In the genomic region with DNA sequence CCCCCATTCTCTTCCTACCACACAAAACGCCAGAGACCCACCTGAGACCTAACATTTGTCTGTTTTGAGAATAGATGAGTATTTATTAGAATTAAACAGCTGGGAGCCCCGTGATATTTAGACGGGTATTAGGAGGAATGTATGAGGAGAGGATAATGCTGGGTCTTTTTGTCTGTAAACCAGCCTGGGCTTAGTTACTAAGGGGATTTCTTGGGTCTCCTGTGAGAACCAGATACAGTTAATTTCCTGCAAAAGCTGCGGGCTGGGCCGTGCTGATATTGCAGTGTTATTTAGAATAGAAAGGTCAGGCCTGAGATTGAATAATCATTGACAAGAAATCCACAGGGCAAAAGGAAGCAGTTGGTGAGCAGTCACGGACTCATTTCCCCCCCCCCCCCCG, we compare ENCODE assay signal across 26 mouse cellular contexts.
DNase-seq lines count a peak whose midpoint lies in the region; ATAC-seq lines count a peak whose summit lies in the region.
"Had no signal": no experiment of that assay in that cellular context is flagged by ENCODE, and none has a peak within 500 bp of the region (broad histone marks: within the 10 kb centered on the region; RNA-seq: fewer than 3 reads in every experiment).

No protein-coding gene starts in this region.

- no peak overlapping the region for H3K4me3 ChIP-seq in hindbrain, embryonic 14.5 days (replicated peaks; ENCODE audit: low read length)
- H3K4me3 ChIP-seq in hindbrain, embryonic 10.5 days = no peak overlapping the region
- H3K4me3 ChIP-seq in midbrain, embryonic 12.5 days = no peak overlapping the region
- no peak overlapping the region for H3K4me3 ChIP-seq in midbrain, embryonic 15.5 days
- H3K4me3 ChIP-seq in forebrain, embryonic 10.5 days = no peak overlapping the region
- H3K4me3 ChIP-seq: embryonic facial prominence, embryonic 10.5 days; embryonic facial prominence, embryonic 13.5 days; erythroblast, embryonic 14.5 days; forebrain, embryonic 13.5 days had no signal

- no peak overlapping the region for H3K4me2 ChIP-seq in hindbrain, embryonic 14.5 days (replicated peaks)
- H3K4me2 ChIP-seq in midbrain, embryonic 12.5 days (replicated peaks) = no peak overlapping the region
- no peak overlapping the region for H3K4me2 ChIP-seq in midbrain, embryonic 15.5 days
- H3K4me2 ChIP-seq: embryonic facial prominence, embryonic 13.5 days; forebrain, embryonic 13.5 days; heart, embryonic 11.5 days had no signal

- H3K9me3 ChIP-seq in hindbrain, embryonic 14.5 days (ENCODE audit: control insufficient read depth, low read length) = no peaks in the 10 kb centered on the region
- no peaks in the 10 kb centered on the region for H3K9me3 ChIP-seq in hindbrain, embryonic 10.5 days
- no peaks in the 10 kb centered on the region for H3K9me3 ChIP-seq in midbrain, embryonic 12.5 days
- H3K9me3 ChIP-seq in midbrain, embryonic 15.5 days = no peaks in the 10 kb centered on the region
- H3K9me3 ChIP-seq in forebrain, embryonic 10.5 days = no peaks in the 10 kb centered on the region
- H3K9me3 ChIP-seq: embryonic facial prominence, embryonic 10.5 days; embryonic facial prominence, embryonic 13.5 days; forebrain, embryonic 13.5 days had no signal

- 0 out of 2 replicates have a peak, but pooled peaks cover 8% of the 10 kb centered on the region for H3K4me1 ChIP-seq in hindbrain, embryonic 14.5 days (replicated peaks; ENCODE audit: control insufficient read depth, insufficient read depth, low read length)
- H3K4me1 ChIP-seq in hindbrain, embryonic 10.5 days (replicated peaks) = peaks cover 19% of the 10 kb centered on the region
- no peaks in the 10 kb centered on the region for H3K4me1 ChIP-seq in midbrain, embryonic 12.5 days
- H3K4me1 ChIP-seq in midbrain, embryonic 15.5 days = 0 out of 2 replicates have a peak, but pooled peaks cover 3% of the 10 kb centered on the region
- peaks cover 15% of the 10 kb centered on the region; the same call in 1 of the 2 replicates for H3K4me1 ChIP-seq in forebrain, embryonic 10.5 days
- H3K4me1 ChIP-seq: embryonic facial prominence, embryonic 10.5 days; embryonic facial prominence, embryonic 13.5 days had no signal

- no peaks in the 10 kb centered on the region for H3K36me3 ChIP-seq in hindbrain, embryonic 14.5 days (replicated peaks; ENCODE audit: control insufficient read depth, insufficient read depth)
- no peaks in the 10 kb centered on the region for H3K36me3 ChIP-seq in hindbrain, embryonic 10.5 days
- H3K36me3 ChIP-seq in midbrain, embryonic 12.5 days = no peaks in the 10 kb centered on the region
- H3K36me3 ChIP-seq in midbrain, embryonic 15.5 days (replicated peaks) = no peaks in the 10 kb centered on the region
- H3K36me3 ChIP-seq in forebrain, embryonic 10.5 days (replicated peaks) = no peaks in the 10 kb centered on the region
- H3K36me3 ChIP-seq: embryonic facial prominence, embryonic 10.5 days; embryonic facial prominence, embryonic 13.5 days; G1E had no signal

- DNase-seq in hindbrain, embryonic 14.5 days (ENCODE audit: low spot score) = no peak
- DNase-seq in hindbrain, embryonic 10.5 days (ENCODE audit: low spot score) = no peak
- no peak for DNase-seq in forebrain, embryonic 10.5 days (ENCODE audit: extremely low spot score, low spot score)
- DNase-seq in kidney, postnatal 10 days = no peak
- no peak for DNase-seq in spleen, postnatal 4 days (ENCODE audit: low spot score in 2 of 2)
- DNase-seq: adrenal gland, adult 2 months; adrenal gland, postnatal 14 days; B cell, adult 2 months; cerebellum, adult 11-12 months; cerebellum, adult 8-10 months; cerebellum, postnatal 10 days; cerebellum, postnatal 36 days; embryo, embryonic 11 days; gastrocnemius, postnatal 14 days; heart, adult 11 months had no signal

- no peak overlapping the region for H3K9ac ChIP-seq in hindbrain, embryonic 14.5 days
- no peak overlapping the region for H3K9ac ChIP-seq in midbrain, embryonic 12.5 days (replicated peaks)
- H3K9ac ChIP-seq in midbrain, embryonic 15.5 days = no peak overlapping the region
- H3K9ac ChIP-seq: embryonic facial prominence, embryonic 13.5 days; forebrain, embryonic 13.5 days had no signal

- peak overlapping the region; percentile 1; the same call in 1 of the 2 replicates for H3K27ac ChIP-seq in hindbrain, embryonic 14.5 days
- no peak overlapping the region for H3K27ac ChIP-seq in hindbrain, embryonic 10.5 days
- H3K27ac ChIP-seq in midbrain, embryonic 12.5 days (replicated peaks) = peak overlapping the region; percentile 42
- H3K27ac ChIP-seq in midbrain, embryonic 15.5 days = no peak overlapping the region; the same call in 1 of the 2 replicates
- no peak overlapping the region for H3K27ac ChIP-seq in forebrain, embryonic 10.5 days
- H3K27ac ChIP-seq: embryonic facial prominence, embryonic 10.5 days; embryonic facial prominence, embryonic 13.5 days; forebrain, embryonic 13.5 days had no signal

- H3K27me3 ChIP-seq in hindbrain, embryonic 14.5 days (ENCODE audit: control insufficient read depth, insufficient read depth, low read length) = no peaks in the 10 kb centered on the region
- no peaks in the 10 kb centered on the region for H3K27me3 ChIP-seq in hindbrain, embryonic 10.5 days (ENCODE audit: insufficient read depth, poor library complexity, severe bottlenecking)
- H3K27me3 ChIP-seq in midbrain, embryonic 12.5 days = no peaks in the 10 kb centered on the region
- no peaks in the 10 kb centered on the region for H3K27me3 ChIP-seq in midbrain, embryonic 15.5 days (replicated peaks)
- no peaks in the 10 kb centered on the region for H3K27me3 ChIP-seq in forebrain, embryonic 10.5 days (ENCODE audit: poor library complexity, severe bottlenecking)
- H3K27me3 ChIP-seq: CH12.LX; embryonic facial prominence, embryonic 13.5 days; forebrain, embryonic 13.5 days had no signal

- no peak for ATAC-seq in hindbrain, embryonic 14.5 days (ENCODE audit: low FRiP score)
- no peak for ATAC-seq in midbrain, embryonic 12.5 days (ENCODE audit: low FRiP score, low read depth)
- ATAC-seq in midbrain, embryonic 15.5 days (replicated peaks) = peak; percentile 76
- ATAC-seq: forebrain, embryonic 13.5 days; forebrain, embryonic 16.5 days; hindbrain, embryonic 16.5 days had no signal

- 55% methylated on average over 7 of the region's 7 CpGs for WGBS in hindbrain, embryonic 14.5 days
- 75% methylated on average over 7 of the region's 7 CpGs for WGBS in hindbrain, embryonic 10.5 days
- 65% methylated on average over 6 of the region's 7 CpGs for WGBS in midbrain, embryonic 12.5 days
- 34% methylated on average over 7 of the region's 7 CpGs for WGBS in midbrain, embryonic 15.5 days
- 77% methylated on average over 7 of the region's 7 CpGs for WGBS in forebrain, embryonic 10.5 days

Comparison
In these comparisons a context has a peak if more than half of its experiments do, and no peak if none do; other contexts are left out.
1. H3K27ac ChIP-seq: peak in hindbrain, embryonic 14.5 days (single experiment) and midbrain, embryonic 12.5 days (single experiment); none in hindbrain, embryonic 10.5 days (single experiment), midbrain, embryonic 15.5 days (single experiment) and forebrain, embryonic 10.5 days (single experiment).